Mouse (Mus musculus) embryonic facial prominence, embryonic 12.5 days (tissue): ENCODE measurements around the gene Efhd1. TPM values are rescaled to one million over a fixed set of nuclear protein-coding genes. Genes with fewer than 3 reads are reported as not detected.

Experiments used
- ATAC-seq: fragments of 200-750 bp; cut with Nextera tagmentation; 2 replicates; pipeline ENCODE4 v1.8.0; 2017; ENCODE audit not compliant: insufficient number of reproducible peaks, insufficient read depth, low FRiP score, low TSS enrichment
- H3K27ac ChIP-seq: fragments of 300-500 bp; sonication (generic); 2 replicates; pipeline ENCODE4 v1.5.1; 2016; ENCODE audit warnings: mild to moderate bottlenecking
- H3K27me3 ChIP-seq: fragments of 300-500 bp; sonication (generic); 2 replicates; pipeline ENCODE4 v1.6.1; 2016; ENCODE audit warnings: mild to moderate bottlenecking, moderate library complexity
- H3K36me3 ChIP-seq: fragments of 300-500 bp; sonication (generic); 2 replicates; pipeline ENCODE4 v1.6.1; 2016; ENCODE audit warnings: mild to moderate bottlenecking
- H3K4me1 ChIP-seq: fragments of 300-500 bp; sonication (generic); 2 replicates; pipeline ENCODE4 v1.6.1; 2016
- H3K4me2 ChIP-seq: fragments of 300-500 bp; sonication (generic); replicated peaks from 2 replicates; pipeline ENCODE4 v1.6.1; 2016; ENCODE audit warnings: mild to moderate bottlenecking, moderate library complexity
- H3K4me3 ChIP-seq: fragments of 300-500 bp; sonication (generic); 2 replicates; pipeline ENCODE4 v1.5.1; 2016; ENCODE audit warnings: mild to moderate bottlenecking
- H3K9ac ChIP-seq: fragments of 300-500 bp; sonication (generic); 2 replicates; pipeline ENCODE4 v1.6.1; 2016; ENCODE audit warnings: mild to moderate bottlenecking, moderate library complexity
- H3K9me3 ChIP-seq: fragments of 300-500 bp; sonication (generic); 2 replicates; pipeline ENCODE4 v1.6.1; 2016; ENCODE audit warnings: mild to moderate bottlenecking, moderate library complexity
- WGBS: fragments of 180-500 bp; shearing (Covaris S2); methylation state at CpG from one replicate; pipeline ENCODE4 v1.1.7; 2016; 5-methylcytosine and 5-hydroxymethylcytosine counted together
- polyA plus RNA-seq: library from polyadenylated mRNA; unstranded; fragments of >200 nt; fragmentation: Nextera tagmentation; extraction: Ambion mirVana; gene quantifications from 2 replicates; pipeline ENCODE4 v1.2.1, GENCODE M21; 2016

Gene Efhd1
- polyA plus RNA-seq, 1 experiment from 2014 or later = 1.5 TPM

DNA sequence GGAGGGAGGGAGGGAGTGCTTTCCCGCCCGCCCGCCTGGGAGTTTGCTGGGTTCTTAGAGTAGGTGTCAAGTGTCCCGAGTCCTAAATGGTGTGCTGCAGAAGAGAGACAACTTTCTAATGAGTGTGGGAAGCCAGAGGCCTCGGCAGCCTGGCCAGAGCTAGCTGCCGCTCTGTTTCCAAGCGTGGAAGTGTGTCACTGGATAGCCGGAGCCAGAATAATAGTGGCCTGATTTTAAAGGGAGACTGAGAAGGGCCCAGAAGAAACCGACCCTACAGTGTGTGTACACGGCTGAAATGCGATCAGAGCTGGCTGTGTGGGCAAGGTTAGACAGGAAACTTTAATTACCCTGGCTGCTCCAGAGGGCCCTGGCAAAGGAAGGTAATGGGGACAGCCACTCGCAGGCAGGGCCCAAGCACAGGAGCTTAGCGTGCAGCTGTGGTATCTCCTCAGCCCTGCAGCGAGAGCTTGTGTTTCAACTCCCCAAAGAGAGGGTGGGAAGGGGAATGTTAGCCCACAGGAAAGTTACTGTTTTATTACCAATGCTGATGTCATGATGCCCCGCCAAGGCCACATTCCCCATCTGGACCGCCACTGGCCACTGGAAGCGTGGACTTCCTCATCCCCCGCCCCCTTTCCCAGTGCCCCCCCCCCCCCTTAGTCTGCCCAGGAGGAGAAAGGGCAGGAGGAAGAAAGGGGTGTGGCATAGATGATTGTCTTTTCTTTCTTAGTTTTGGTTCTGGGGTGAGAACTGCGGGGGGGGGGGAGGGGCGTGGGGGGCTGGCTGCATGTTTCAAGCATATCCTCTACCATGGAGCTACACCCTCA, 6.7 kb downstream of the Efhd1 start:
- H3K4me3 ChIP-seq = 0 out of 2 replicates have a peak overlapping the region, but pooled peaks have one; percentile 8
- H3K36me3 ChIP-seq = no peaks in the 10 kb centered on the region
- 2% methylated on average over 19 of the region's 20 CpGs for WGBS
- H3K27ac ChIP-seq = peak overlapping the region; percentile 85
- no peaks in the 10 kb centered on the region for H3K9me3 ChIP-seq
- peak overlapping the region; percentile 7; the same call in 1 of the 2 replicates for H3K9ac ChIP-seq
- peak overlapping the region; percentile 40 for H3K4me2 ChIP-seq
- peaks cover 27% of the 10 kb centered on the region for H3K27me3 ChIP-seq
- peaks cover 20% of the 10 kb centered on the region for H3K4me1 ChIP-seq
- ATAC-seq = peak; percentile 80

- H3K27me3 ChIP-seq = peaks cover 20% of the 10 kb centered on the region
- H3K4me1 ChIP-seq = peaks cover 20% of the 10 kb centered on the region
- no peaks in the 10 kb centered on the region for H3K36me3 ChIP-seq
- no peak overlapping the region for H3K4me3 ChIP-seq
- no peak overlapping the region for H3K9ac ChIP-seq
- ATAC-seq = no peak
- H3K9me3 ChIP-seq = no peaks in the 10 kb centered on the region
- WGBS = 50% methylated on average over 1 of the region's 1 CpGs
- H3K27ac ChIP-seq = peak overlapping the region; percentile 85
- peak overlapping the region; percentile 40; the same call in 1 of the 2 replicates for H3K4me2 ChIP-seq
Measured at GRCm38 (mm10) chr1:87271596-87271995, 7.4 kb downstream of the Efhd1 start.

DNA sequence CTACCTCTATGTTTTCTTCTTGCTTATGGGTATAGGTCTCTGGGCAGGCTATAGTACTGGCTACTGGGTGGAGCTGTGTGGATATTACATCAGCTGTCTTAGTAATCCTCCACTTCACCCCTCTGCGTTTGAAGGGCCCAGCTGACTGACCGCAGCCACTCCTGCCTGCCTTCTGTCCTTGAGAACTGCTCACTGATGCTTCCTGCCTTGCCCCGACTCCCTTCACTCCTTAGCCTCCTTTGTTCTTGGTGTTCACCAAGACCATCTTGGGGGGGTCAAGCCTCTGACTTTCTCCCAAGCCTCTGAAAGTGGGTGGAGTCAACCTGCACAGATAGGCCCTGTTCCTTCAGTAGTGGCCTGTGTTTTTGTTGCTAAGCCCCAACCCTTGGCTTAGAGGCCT, 8.3 kb downstream of the Efhd1 start:
- Histone ChIP-seq H3K4me2 (no peak overlapping the region), H3K4me1 (peaks cover 20% of the 10 kb centered on the region), H3K4me3 (no peak overlapping the region), H3K9me3 (no peaks in the 10 kb centered on the region), H3K9ac (no peak overlapping the region), H3K36me3 (no peaks in the 10 kb centered on the region), H3K27ac (no peak overlapping the region), H3K27me3 (0 out of 2 replicates have a peak, but pooled peaks cover 12% of the 10 kb centered on the region)
- no peak for ATAC-seq
- WGBS = 62% methylated on average over 3 of the region's 3 CpGs

DNA sequence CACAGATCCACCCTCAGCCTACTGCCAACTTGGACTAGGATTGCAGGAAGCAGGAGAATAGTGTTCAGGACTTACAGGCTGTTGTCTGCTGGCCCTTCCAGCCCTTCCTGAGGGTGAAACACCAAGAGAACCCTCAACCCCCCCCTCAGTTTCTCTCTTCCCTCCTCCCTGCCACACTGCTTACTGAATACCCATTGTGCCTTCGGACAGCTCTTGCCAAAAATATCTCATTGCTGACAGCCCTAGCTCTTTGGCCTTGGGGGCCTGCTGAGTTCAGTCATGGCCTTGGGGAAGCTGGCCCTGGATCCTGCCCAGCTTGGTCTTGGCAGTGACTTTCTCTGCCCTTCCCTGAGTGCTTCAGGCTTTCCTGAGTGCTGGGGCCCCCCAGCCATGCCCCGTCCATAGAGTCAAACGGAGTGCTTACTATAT, 9.4 kb downstream of the Efhd1 start:
- Histone ChIP-seq H3K27me3 (0 out of 2 replicates have a peak, but pooled peaks cover 5% of the 10 kb centered on the region), H3K4me2 (no peak overlapping the region), H3K9ac (no peak overlapping the region), H3K36me3 (no peaks in the 10 kb centered on the region), H3K4me1 (peaks cover 20% of the 10 kb centered on the region), H3K27ac (no peak overlapping the region), H3K9me3 (no peaks in the 10 kb centered on the region), H3K4me3 (no peak overlapping the region)
- ATAC-seq = no peak
- WGBS = 80% methylated on average over 3 of the region's 3 CpGs

- H3K4me3 ChIP-seq = no peak overlapping the region
- H3K9ac ChIP-seq = no peak overlapping the region
- no peaks in the 10 kb centered on the region for H3K36me3 ChIP-seq
- no peak overlapping the region for H3K27ac ChIP-seq
- no peaks in the 10 kb centered on the region for H3K27me3 ChIP-seq
- H3K4me1 ChIP-seq = peaks cover 20% of the 10 kb centered on the region
- no peak overlapping the region for H3K4me2 ChIP-seq
- ATAC-seq = no peak
- 67% methylated on average over 4 of the region's 4 CpGs for WGBS
- no peaks in the 10 kb centered on the region for H3K9me3 ChIP-seq
Measured at GRCm38 (mm10) chr1:87274134-87274533, 10.0 kb downstream of the Efhd1 start.

DNA sequence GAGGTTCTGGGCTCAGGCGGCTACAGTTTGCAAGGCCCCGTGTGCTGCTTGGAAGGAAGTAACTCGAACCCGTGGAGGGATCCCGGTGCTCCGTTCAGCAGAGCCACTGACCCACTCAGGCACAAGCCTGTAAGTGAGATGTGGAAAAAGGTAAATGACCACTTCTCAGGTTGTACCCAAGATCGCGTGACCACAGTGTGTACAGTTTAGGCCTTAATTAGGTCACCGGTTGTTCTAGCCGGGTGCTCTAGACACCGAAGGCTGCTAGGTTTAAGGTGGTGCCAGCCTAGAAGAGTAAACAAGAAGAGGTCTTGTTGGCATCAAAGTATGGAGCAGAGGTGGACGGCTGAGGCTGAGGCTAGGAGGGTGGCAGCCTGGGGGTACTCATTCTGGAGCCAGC, 11.0 kb downstream of the Efhd1 start:
- Histone ChIP-seq H3K9me3 (no peaks in the 10 kb centered on the region), H3K4me2 (no peak overlapping the region), H3K9ac (no peak overlapping the region), H3K4me3 (no peak overlapping the region), H3K27me3 (no peaks in the 10 kb centered on the region), H3K27ac (no peak overlapping the region), H3K4me1 (peaks cover 17% of the 10 kb centered on the region), H3K36me3 (no peaks in the 10 kb centered on the region)
- WGBS = 81% methylated on average over 12 of the region's 12 CpGs
- no peak for ATAC-seq

DNA sequence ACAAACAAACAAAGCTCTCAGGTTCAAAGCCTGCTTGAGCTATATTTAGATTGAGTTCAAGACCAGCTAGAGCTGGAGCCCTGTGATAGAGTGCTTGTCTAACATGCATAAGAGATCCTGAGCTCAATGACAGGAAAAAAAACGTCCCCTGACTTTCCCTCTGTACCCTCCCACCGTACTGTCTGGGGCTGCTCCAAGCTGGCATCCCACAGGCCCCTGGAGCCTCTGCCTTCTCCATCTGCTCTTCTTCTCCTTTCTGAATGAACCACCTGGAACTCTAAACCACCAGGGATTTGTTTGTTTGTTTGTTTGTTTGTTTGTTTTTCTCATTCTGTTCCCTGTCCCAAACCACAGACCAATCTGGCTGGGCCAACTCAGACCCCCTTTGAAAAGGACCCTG, 11.9 kb downstream of the Efhd1 start:
- H3K4me1 ChIP-seq = peaks cover 8% of the 10 kb centered on the region
- no peak for ATAC-seq
- no peak overlapping the region for H3K27ac ChIP-seq
- H3K27me3 ChIP-seq = no peaks in the 10 kb centered on the region
- no peaks in the 10 kb centered on the region for H3K9me3 ChIP-seq
- H3K36me3 ChIP-seq = no peaks in the 10 kb centered on the region
- no peak overlapping the region for H3K4me3 ChIP-seq
- H3K9ac ChIP-seq = no peak overlapping the region
- no peak overlapping the region for H3K4me2 ChIP-seq
- WGBS = 56% methylated on average over 2 of the region's 2 CpGs

GRCm38 (mm10) chr1:87280281-87280680, 16.1 kb downstream of the Efhd1 start:
- Histone ChIP-seq H3K27ac (no peak overlapping the region), H3K9ac (no peak overlapping the region), H3K4me3 (no peak overlapping the region), H3K4me2 (no peak overlapping the region), H3K36me3 (no peaks in the 10 kb centered on the region), H3K9me3 (no peaks in the 10 kb centered on the region), H3K4me1 (no peaks in the 10 kb centered on the region), H3K27me3 (no peaks in the 10 kb centered on the region)
- 84% methylated on average over 5 of the region's 5 CpGs for WGBS
- ATAC-seq = no peak

DNA sequence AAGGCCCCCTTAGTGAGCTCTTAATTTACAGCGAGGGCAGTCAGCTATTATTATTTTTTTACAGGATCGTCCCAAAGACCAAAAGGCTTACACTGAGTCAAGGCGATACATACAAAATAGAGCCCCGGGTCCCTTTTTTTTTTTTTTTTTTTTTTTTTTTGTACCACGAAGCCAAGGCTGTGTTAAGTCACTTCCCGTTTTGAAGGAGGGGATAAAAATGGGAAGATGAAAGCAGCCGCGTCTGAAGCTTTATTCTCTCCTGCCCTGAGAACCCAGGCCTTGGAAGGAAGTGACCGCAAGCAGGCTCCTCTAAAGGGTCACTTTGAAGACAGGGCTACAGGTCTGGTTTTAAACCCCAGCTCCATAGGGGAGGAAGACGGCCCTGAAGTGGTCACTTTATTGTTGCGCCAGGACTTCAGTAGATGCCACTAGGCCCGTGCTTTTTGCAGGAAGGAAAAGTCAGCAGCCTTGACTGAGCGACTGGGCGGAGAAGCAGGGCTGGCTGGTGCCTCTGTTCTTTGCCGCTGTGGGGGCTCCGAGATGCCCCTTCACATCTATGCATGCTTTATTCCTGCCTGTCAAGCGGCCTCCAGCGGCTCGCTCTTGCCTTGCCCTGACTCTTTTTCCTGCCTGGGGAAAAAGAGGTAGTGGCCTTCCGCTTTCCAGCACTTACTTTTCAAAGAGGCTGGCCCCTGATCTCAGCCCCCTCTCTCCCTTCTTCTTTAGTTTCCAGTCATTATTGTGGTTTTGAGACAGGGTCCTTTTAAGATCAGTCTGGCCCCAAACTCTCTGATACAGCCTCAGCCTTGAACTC, 17.6 kb downstream of the Efhd1 start:
- Histone ChIP-seq H3K36me3 (no peaks in the 10 kb centered on the region), H3K4me2 (0 out of 2 replicates have a peak overlapping the region, but pooled peaks have one; percentile 3), H3K4me3 (no peak overlapping the region), H3K9ac (no peak overlapping the region), H3K9me3 (peaks cover 4% of the 10 kb centered on the region; the same call in 1 of the 2 replicates), H3K27me3 (no peaks in the 10 kb centered on the region), H3K27ac (no peak overlapping the region), H3K4me1 (no peaks in the 10 kb centered on the region)
- WGBS = 20% methylated on average over 20 of the region's 20 CpGs
- no peak for ATAC-seq

DNA sequence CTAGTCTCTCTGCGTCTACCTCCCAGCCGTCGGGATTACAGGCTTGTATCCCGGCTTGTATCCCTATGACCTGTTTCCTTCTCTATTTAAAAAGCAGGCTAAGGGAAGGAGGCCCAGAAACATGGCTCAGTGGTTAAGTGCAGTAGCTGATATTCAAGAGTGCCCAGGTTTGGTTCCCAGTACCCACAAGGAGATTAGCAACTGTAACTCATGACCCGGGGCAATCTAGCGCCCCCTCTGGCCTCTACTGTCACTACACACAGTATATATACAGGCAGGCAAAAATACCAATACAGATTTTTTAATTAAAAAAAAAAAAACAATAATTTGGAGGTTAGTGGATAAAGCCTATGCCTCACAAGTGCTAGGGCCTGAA, 18.2 kb downstream of the Efhd1 start:
- Histone ChIP-seq H3K9ac (no peak overlapping the region), H3K9me3 (peaks cover 4% of the 10 kb centered on the region; the same call in 1 of the 2 replicates), H3K4me2 (no peak overlapping the region), H3K27ac (no peak overlapping the region), H3K27me3 (no peaks in the 10 kb centered on the region), H3K36me3 (no peaks in the 10 kb centered on the region), H3K4me1 (no peaks in the 10 kb centered on the region), H3K4me3 (no peak overlapping the region)
- ATAC-seq = no peak
- WGBS = 69% methylated on average over 6 of the region's 6 CpGs

DNA sequence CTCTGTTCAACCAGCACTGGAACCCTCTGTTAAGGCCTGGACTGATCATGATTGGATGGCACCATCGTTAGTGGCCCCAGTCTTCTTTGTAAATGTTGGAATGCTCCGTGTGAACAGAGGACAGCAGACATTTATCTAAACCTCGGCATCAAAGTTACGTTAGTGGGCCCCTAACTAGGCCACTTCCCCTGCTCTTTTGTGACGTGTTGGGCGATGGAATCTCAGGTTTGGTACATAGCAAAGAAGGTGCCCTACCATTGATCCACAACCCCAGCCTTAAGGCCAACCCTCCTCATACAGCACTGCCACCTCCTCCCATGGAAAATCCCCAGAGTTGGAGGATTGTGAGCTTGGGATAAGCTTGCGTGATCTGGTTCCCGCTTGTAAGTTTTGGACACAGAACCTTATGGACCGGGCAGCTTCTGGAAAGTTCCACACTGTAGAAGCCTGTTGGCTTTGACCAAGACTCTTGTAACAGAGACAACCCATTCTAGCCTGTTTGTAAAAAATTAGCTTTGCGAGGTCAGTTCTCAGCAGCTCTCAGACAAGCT, 19.3 kb downstream of the Efhd1 start:
- Histone ChIP-seq H3K4me1 (no peaks in the 10 kb centered on the region), H3K9ac (no peak overlapping the region), H3K27ac (no peak overlapping the region), H3K36me3 (no peaks in the 10 kb centered on the region), H3K27me3 (no peaks in the 10 kb centered on the region), H3K4me2 (no peak overlapping the region), H3K9me3 (peaks cover 4% of the 10 kb centered on the region; the same call in 1 of the 2 replicates), H3K4me3 (no peak overlapping the region)
- 83% methylated on average over 10 of the region's 10 CpGs for WGBS
- ATAC-seq = no peak
